Mouse (Mus musculus): ENCODE measurements around the gene Grip2.
A peak's percentile ranks its signal among the peaks of the same experiment; 100 is the strongest.

DNA sequence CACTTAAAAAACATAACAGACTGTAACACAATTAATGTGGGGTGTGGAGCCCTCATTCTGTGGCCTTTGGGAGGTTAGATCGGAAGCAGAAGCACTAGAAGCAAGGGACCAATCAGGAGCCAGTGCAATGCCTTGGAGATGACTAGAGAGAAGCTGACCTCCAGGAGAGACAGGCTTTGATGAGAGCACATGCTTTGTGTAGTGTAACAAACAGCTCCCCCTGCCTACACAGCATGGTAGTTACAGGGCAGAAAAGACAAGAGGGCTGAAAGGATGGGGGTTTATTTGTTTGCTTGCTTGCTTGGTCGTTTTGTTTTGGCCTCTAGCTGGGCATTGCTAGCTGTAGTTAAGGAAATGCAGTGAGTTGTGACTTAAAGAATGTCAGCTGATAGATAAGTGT is 25.5 kb upstream of the Grip2 start:
- peak; percentile 94 for TF ChIP-seq CTCF (conservative IDR thresholded peaks at IDR 0.05; ENCODE audit: low read length)
- no peak for TF ChIP-seq NANOG (IDR thresholded peaks at IDR 0.05; ENCODE audit: borderline replicate concordance, low read length)

Measured in E14TG2a.4 (cell line).